Mouse (Mus musculus): ENCODE results near the gene Filip1l.

DNA sequence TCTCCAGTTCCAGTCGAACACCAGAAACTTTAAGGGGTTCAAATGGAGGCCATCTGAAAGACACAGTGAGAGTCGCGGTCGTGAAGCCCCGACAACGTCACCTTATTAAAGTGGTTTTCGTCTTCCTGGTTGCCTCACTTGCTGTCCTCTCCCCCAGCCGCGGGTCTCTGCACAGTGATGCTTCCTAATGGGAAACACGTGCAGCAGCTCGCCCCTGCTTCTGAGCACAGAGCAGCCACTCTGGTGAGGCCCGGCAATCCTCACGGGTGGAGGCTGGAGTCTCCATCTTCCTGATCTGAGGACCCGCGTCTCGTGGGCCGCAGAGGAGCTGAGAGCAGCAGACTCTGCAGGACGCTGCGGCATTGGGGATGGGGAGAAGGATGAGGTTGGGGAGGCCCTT is 49.2 kb upstream of the Filip1l start:
- TF ChIP-seq CTCF (IDR thresholded peaks at IDR 0.05; ENCODE audit: low read depth) (no peak), EP300 (optimal IDR thresholded peaks at IDR 0.05) (no peak)
